Mouse (Mus musculus) ovary, postnatal 14 days (tissue): ENCODE data around the gene Mogat2.

ENCODE experiments used
- DNase-seq: peaks from one replicate; pipeline ENCODE4 v3.0.0; 2022; ENCODE audit warnings: low spot score

The Mogat2 gene

GRCm38 (mm10) chr7:99235657-99236056 lies 2.8 kb downstream of the Mogat2 start:
- no peak for DNase-seq

- DNase-seq = no peak
Observed at GRCm38 (mm10) chr7:99234916-99235315, 3.5 kb downstream of the Mogat2 start.

DNA sequence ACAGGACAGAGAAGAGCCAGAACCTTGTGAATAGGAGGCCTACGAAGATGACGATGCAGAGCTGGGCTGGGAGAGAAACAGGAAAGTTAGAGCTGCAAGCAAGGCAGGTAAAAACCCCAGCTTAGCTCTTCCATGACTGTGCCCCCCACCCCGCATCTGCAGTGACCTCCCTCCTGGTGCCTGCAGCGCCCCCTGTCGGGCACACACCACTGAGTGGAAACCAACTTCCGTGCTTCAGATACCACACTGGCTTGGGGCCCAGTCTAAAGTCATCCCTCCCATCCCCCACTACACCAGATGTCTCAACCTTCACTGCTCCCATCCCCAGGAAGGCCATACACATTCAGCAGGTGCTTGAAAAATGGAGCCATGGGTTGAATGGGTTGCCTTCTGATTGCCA lies 5.8 kb downstream of the Mogat2 start:
- no peak for DNase-seq

DNA sequence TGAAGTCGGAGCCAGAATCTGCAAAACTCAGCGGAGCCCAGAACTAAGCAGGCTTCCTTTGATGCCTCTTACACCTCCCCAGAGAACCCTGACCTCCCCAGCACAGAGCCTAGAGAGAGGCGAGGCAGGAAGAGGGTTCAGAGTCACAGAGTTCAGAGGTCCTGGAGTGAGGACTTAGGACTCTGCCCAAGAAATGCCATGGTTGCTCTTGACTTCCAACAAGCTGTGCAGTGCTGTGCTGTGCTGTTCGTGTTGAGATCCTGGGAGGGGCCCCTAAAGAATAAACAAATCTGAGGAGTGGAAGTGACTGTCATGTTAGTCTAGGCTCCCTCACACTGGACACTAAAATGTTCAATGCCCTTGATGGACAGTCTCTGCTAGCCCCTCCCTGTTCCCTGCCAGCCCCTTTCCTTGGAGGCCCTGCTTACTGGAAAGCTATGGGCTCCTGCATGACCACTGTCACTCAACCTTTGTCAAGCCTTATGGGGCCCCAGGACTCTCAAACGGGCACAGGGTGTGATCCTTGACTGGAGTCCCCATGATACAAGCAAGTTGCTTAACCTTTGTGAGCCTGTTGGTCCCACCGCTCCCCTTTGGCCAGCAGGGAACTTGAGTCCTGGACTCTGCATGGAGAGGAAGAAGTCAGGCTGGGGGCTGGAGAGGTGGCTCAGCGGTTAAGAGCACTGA lies 8.2 kb downstream of the Mogat2 start:
- DNase-seq = no peak

GRCm38 (mm10) chr7:99229411-99229810 lies 9.0 kb downstream of the Mogat2 start:
- peak; percentile 33 for DNase-seq

DNA sequence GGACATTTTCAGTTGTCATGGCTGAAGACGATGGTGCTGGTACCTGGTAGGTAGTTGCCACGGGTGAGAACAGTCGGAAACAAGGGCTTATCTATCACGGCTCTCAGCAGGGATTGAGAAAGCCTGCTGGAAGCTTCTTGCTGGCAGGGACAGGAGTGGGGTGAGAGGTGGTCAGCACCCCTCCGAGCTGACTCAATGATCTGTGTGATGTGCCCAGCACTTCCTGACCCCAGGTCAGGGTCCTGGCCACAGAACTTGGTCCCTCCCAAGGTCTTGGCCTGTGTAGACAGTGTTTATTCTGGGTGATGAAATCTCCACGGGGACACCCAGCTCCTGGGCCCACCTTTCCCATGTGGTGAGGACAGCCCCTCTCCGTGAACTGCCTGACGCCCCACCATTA lies 9.6 kb downstream of the Mogat2 start:
- DNase-seq = no peak

DNA sequence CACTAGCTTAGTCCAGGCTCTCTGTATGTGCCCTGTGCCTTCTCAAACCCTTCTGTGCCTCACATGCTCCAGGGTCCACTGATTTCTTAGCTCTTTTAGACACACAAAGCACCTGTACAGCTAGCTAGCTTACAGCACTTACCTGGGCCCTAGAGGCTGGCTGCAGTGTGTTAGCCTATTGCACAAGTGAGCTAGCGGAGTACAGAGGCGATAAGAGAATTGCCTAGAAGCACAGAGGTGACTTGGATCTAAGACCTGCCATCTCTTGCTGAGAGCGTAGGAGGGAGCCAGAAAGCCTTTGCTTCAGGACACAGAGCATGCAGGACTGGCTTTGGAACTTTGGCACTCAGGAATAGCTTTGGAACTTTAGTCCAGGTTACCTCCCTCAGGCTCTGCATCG lies 11.2 kb downstream of the Mogat2 start:
- no peak for DNase-seq

DNA sequence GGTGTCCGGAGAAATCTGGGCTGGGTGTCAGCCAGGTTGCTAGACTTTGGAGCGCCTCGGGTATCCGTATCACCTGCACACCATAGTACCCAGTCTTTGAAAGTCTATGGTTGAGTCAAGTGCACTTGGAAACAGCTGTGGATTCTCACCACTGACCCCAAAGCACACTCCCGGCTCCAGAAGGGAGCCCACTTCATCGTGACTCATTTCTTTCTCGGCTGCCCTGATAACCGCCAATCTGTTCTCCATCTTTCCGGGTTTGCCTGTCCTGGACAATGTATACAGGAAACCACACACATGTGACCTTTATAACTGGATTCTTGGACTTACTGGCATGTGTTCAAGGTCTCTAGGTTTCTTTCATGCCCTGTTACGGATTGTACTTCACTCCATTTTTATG lies 11.8 kb downstream of the Mogat2 start:
- DNase-seq = no peak

- DNase-seq = no peak
Observed at GRCm38 (mm10) chr7:99225421-99225820, 13.0 kb downstream of the Mogat2 start.

DNA sequence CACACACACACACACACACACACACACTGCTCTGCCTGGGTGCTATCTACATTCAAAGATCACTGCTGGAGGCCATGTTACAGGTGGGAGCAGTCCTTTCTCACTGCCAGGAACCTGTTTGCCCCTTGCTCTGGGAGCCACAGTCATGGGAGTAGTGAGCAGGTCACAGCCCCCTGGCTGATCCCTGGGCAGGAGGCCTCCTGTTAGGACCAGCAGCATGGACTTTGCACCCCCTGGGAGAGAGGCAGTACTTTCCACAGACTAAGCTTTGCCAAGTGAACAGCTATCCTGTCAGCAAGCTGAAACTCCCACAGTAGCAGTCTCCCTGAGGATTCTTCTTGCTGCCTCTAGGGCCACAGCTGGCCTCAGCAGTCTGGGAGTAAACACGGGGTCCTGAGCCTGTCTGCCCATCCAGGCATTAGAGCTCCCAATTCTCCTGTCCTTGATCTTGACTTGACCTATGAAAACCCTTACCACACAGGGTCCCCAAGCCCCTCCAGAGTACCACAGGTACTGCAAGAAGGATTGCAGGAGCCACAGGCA lies 13.7 kb downstream of the Mogat2 start:
- DNase-seq = no peak

GRCm38 (mm10) chr7:99224225-99224624 lies 14.2 kb downstream of the Mogat2 start:
- DNase-seq = no peak

DNA sequence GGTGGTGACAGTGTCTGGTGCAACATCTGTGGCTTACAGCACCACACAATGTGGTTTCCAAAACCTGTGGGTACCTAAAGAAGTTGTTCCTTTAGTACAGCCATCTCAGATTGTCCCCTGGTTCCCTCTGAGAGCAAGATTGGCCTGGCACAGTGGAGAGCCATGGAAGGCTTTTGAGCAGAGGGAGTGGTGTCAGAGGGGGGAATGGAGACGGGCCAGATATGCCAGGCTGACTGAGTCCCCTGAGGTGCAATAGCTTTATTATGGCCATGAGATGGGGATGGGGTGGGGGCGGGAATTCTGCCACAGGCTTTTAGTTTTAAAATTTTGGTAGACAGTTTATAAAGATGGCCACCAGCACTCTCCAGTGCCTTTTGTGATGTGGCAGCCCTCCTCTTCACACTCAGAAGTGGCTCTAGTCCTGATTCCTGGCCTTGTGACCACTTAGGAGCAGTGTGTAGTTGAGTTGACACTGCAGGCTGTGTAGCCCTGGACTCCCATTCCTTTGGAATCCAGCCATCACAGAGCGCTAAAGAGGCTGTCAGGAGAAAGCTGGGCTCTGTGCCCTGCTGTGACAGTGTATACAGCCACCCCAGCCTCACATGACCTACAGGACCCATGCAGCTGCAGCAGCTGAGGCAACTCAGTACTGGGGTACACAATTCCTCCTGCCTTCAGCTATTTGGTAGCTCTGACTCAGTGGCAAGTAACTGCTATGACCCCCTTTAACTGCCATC lies 20.9 kb downstream of the Mogat2 start:
- DNase-seq = no peak

GRCm38 (mm10) chr7:99215347-99215855 lies 23.0 kb downstream of the Mogat2 start:
- no peak for DNase-seq

- DNase-seq = no peak
Observed at GRCm38 (mm10) chr7:99214621-99215185, 23.7 kb downstream of the Mogat2 start.

DNA sequence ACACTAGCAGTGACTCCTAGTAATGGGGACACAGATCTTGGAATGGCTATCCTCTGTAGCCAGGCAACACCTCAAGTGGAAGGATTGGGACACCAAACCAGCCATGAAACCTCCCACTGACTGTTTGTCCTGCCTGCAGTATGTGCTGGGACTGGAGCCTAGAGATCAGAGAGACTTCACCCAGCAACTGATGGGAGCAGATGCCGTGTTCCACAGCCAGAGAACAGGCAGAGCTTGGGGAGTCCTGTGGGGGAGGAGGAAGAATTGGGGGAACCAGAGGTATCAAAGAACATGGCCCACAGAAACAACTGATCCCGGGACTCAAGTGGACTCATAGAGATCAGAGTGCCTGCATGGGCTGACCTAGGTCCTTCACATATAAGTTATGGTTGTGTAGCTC lies 24.7 kb downstream of the Mogat2 start:
- no peak for DNase-seq

DNA sequence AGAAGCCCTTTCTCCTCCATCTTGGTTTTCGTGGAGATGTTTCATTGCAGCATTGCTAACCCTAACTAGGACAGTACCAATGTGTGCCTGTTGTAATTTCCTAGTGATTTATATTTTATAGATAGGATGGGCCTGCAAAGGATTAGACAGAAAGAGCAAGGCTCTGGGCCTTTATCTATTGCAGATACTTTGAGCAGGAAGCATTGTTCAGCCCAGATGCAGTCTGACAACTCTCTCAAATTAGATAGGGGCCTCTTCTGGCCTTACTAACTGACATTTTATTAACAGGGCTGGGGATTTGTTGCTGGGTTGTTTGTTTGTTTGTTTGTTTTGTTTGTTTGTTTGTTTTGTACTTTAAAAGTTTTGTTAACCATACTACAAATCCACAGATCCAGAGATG lies 25.4 kb downstream of the Mogat2 start:
- no peak for DNase-seq

DNA sequence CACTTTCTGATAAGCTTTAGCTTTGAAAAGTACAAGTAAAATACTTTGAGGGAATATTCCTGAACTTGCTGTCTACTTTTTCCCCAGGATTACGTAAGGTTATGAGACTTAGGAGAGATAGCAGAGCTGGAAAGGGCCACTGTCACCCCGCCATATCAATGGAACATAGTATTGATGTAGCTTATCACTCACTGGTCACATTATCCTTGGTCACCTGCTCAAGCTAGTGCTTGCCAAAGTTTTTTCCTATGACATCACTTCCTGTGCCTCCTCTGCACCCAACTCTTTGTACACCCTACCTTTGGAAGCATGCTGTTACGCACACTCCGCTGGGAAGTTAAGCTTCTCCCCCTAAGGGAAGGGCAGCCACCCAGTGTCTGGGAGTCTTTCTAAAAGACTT lies 29.7 kb downstream of the Mogat2 start:
- no peak for DNase-seq

- DNase-seq = no peak
Observed at GRCm38 (mm10) chr7:99206364-99206763, 32.1 kb downstream of the Mogat2 start.

GRCm38 (mm10) chr7:99202163-99202562 lies 36.3 kb downstream of the Mogat2 start:
- no peak for DNase-seq

GRCm38 (mm10) chr7:99200290-99200689 lies 38.1 kb downstream of the Mogat2 start:
- no peak for DNase-seq

DNA sequence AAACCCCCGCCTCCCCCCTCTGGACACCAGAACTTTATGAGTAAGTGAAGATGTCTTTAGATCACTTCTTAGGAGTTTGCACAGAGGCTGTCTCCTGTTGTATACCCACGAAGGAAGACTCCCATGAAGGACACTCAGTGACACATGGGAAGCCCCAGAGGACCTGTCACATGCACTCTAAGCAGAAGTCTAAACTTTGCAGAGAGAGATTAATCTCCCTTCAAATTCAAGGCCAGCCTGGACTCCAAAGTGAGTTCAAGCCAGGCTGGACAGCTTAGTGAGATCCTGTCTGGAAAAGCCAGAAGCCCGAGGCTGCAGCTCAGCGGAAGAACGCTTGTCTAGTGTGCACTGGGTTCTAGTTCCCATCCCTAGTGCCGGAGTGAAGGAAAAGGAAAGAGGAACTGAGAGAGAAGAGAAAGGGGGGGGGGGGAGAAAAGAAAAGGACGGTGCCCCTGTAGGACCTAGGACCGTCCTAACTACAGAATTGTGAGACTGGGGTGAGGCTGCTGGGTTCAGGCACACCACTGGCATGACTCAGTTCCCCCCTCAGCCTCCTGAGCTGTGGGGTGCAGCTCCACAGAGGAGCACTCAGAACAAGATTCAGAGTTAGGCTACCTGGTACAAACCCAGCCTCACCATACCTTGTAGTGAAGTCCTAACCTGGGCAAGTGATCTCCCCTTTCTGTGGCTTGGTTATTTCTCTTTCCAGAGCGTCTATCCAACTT lies 38.8 kb downstream of the Mogat2 start:
- no peak for DNase-seq

DNA sequence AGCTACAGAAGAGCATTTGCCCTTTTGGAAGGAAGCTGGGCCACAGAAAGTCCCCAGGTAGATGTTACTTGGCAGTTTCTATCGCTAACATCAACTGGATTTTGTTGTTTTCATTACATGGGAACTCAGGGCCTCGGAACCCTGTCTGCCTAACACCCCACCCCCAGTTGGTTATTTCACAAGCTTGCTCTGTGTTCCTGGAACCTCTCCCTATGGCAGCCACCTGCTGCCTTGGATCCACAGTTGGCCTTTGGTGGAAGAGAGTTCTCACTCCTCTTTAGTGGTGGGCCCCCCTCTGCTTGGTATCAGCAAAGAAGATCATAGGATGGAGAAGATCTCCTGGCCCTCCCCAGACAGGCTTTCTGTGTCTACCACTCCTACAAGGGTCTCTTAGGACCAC lies 39.6 kb downstream of the Mogat2 start:
- DNase-seq = no peak
